Comparison of ENCODE assay signal across 8 mouse cellular contexts in the genomic region with DNA sequence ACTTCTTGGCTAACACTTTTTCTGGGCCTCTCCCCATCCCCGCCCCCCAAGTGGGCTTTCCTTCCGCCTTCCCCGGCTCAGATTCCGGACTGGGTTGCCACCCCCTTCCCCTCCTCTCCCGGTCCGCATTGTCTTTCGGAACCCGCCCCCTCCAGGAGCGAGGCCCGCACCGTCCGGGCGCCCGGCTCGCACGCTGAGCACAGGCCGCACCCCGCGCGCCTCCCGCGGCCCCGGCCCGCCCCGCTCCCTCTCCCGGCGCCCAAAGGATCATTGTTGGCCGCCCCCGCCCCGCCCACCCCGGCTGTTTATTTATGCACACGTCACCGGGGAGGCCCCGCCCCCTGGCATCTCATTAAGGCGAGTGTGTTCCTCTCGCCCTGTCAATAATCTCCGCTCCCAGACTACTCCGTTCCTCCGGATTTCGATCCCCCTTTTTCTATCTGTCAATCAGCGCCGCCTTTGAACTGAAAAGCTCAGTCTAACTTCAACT. TPM values are rescaled to one million over a fixed set of nuclear protein-coding genes. Genes with fewer than 3 reads are reported as not detected.
DNase-seq lines count a peak whose midpoint lies in the region; ATAC-seq lines count a peak whose summit lies in the region.

A gene (plus strand): TSS at position 382 of the 490 bp plus-strand sequence.

- H3K9me3 ChIP-seq in megakaryocyte, embryonic 14.5 days, result no peaks in the 10 kb centered on the region

- peak; percentile 60 for ATAC-seq in inflammation-experienced regulatory T-cells, adult 6 months

- H3K4me3 ChIP-seq in megakaryocyte, embryonic 14.5 days (replicated peaks), result peak within 1 kb of the TSS; percentile 93

- peak; percentile 97 for DNase-seq in ZHBTc4 (ENCODE audit: low read depth, low spot score)
- peak; percentile 64 to 80 for DNase-seq in cerebellum, postnatal 4 days (ENCODE audit: low spot score in 2 of 2)
- peak; percentile 94 for DNase-seq in gastrocnemius, postnatal 14 days
- DNase-seq in left cerebral cortex, adult 9 months (ENCODE audit: low spot score in 2 of 2), result peak; percentile 20 to 65
- DNase-seq in right cerebral cortex, adult 2 months (ENCODE audit: low spot score in 2 of 2), result peak; percentile 43 to 66
- peak; percentile 60 for DNase-seq in urinary bladder, postnatal 10 days (ENCODE audit: low spot score)

- peaks cover 21% of the 10 kb centered on the region for H3K4me1 ChIP-seq in megakaryocyte, embryonic 14.5 days

- H3K27me3 ChIP-seq in megakaryocyte, embryonic 14.5 days (replicated peaks), result peaks cover 71% of the 10 kb centered on the region

- intact Hi-C loops in gastrocnemius, postnatal 14 days (cut with DNase I; ENCODE audit: low total_unique reads), result loop anchor here (10.0 kb wide), 1 partner anchor 133 kb away; no protein-coding TSS in a partner anchor

- no peaks in the 10 kb centered on the region for H3K36me3 ChIP-seq in megakaryocyte, embryonic 14.5 days (replicated peaks; ENCODE audit: low read length)

RNA-seq across cellular contexts. Expression of the gene that starts here (rescaled TPM):
- total RNA-seq in gastrocnemius, postnatal 14 days (2021), result 10 to 100 TPM; 10.7 to 12.9 TPM
- polyA plus RNA-seq in inflammation-experienced regulatory T-cells, adult 6 months (2017; shearing (Covaris generic)), result 1 to 10 TPM in 1 of 3 experiments, under 1 TPM in 2; 0.75 to 1.0 (median 0.88) TPM
- polyA plus RNA-seq in megakaryocyte, embryonic 14.5 days (2012; ENCODE audit: insufficient read depth, low replicate concordance), result 2.4 TPM in 1 of 2 replicates, not detected in the other

Comparison
In these comparisons a context has a peak if more than half of its experiments do, and no peak if none do; other contexts are left out.
1. Peak in every context shown above with its lines: DNase-seq, ATAC-seq and H3K4me3 ChIP-seq.
2. DNase-seq: peak in every context shown above with its lines; median percentile 97 in ZHBTc4; 94 in gastrocnemius, postnatal 14 days; 72 in cerebellum, postnatal 4 days; 60 in urinary bladder, postnatal 10 days; 54 in right cerebral cortex, adult 2 months; 42 in left cerebral cortex, adult 9 months.